Mouse (Mus musculus) kidney, adult 2 months (tissue): ENCODE results near the gene Rnd2. TPM values are rescaled to one million over a fixed set of nuclear protein-coding genes. Genes with fewer than 3 reads are reported as not detected.

Source experiments
- DNase-seq: peaks from one replicate; pipeline ENCODE4 v3.0.0; 2021
- H3K27ac ChIP-seq: fragments of 200-500 bp; 2 replicates; pipeline ENCODE4 v1.5.1; 2012; ENCODE audit warnings: low read depth, low read length, control low read depth, inconsistent platforms; ENCODE audit not compliant: insufficient read depth
- H3K27me3 ChIP-seq: fragments of 200-500 bp; replicated peaks from 2 replicates; pipeline ENCODE4 v1.6.1; 2012; ENCODE audit warnings: mild to moderate bottlenecking, moderate library complexity, low read length, inconsistent platforms; ENCODE audit not compliant: control insufficient read depth, insufficient read depth
- H3K36me3 ChIP-seq: fragments of 200-500 bp; 2 replicates; pipeline ENCODE4 v1.6.1; 2012; ENCODE audit warnings: mild to moderate bottlenecking, moderate library complexity, low read length, inconsistent platforms; ENCODE audit not compliant: control insufficient read depth, insufficient read depth
- H3K4me1 ChIP-seq: fragments of 200-500 bp; 2 replicates; pipeline ENCODE4 v1.6.1; 2011; ENCODE audit warnings: low read length; ENCODE audit not compliant: control insufficient read depth, insufficient read depth
- H3K4me3 ChIP-seq: fragments of 200-500 bp; 2 replicates; pipeline ENCODE4 v1.5.1; 2011; ENCODE audit warnings: mild to moderate bottlenecking, low read depth, low read length, control low read depth; ENCODE audit not compliant: insufficient read depth
- CTCF ChIP-seq: fragments of 200-500 bp; conservative IDR thresholded peaks from 2 replicates; pipeline ENCODE4 v1.5.1; 2011; ENCODE audit warnings: low read depth, mild to moderate bottlenecking, control low read depth, low read length, moderate library complexity, mixed read lengths; ENCODE audit not compliant: insufficient read depth, insufficient read length
- POLR2A ChIP-seq: fragments of 200-500 bp; IDR thresholded peaks from one replicate; pipeline ENCODE4 v1.6.1; 2011; ENCODE audit warnings: low read depth, low read length, control low read depth
- WGBS: fragments of 180-500 bp; shearing (Covaris S2); methylation state at CpG from one replicate; pipeline ENCODE4 v1.1.7; 2018; 5-methylcytosine and 5-hydroxymethylcytosine counted together
- polyA plus RNA-seq: library from polyadenylated mRNA; depleted of rRNA; stranded (reverse); fragments of >200 nt; gene quantifications from 2 replicates; pipeline ENCODE4 v1.2.3, GENCODE M21; 2012; rRNA removed

Gene Rnd2
- polyA plus RNA-seq, result 14.1 and 15.3 TPM in 2 replicates

GRCm38 (mm10) chr11:101464211-101465100 is at the start of gene Rnd2:
Rnd2 (plus strand) TSS chr11:101464999.
- Histone ChIP-seq H3K27ac (peak within 1 kb of the TSS; percentile 69), H3K36me3 (no peaks in the 10 kb centered on the region), H3K4me3 (peak within 1 kb of the TSS; percentile 56), H3K27me3 (no peaks in the 10 kb centered on the region), H3K4me1 (peaks cover 11% of the 10 kb centered on the region; the same call in 1 of the 2 replicates)
- DNase-seq, result peak; percentile 66
- 6% methylated on average over 12 of the region's 12 CpGs for WGBS
- no peak for TF ChIP-seq CTCF

- Histone ChIP-seq H3K4me1 (peaks cover 9% of the 10 kb centered on the region; the same call in 1 of the 2 replicates), H3K4me3 (no peak overlapping the region), H3K27ac (no peak overlapping the region), H3K27me3 (no peaks in the 10 kb centered on the region), H3K36me3 (peaks cover 2% of the 10 kb centered on the region; the same call in 1 of the 2 replicates)
- WGBS, result 75% methylated on average over 2 of the region's 2 CpGs
- no peak for DNase-seq
- TF ChIP-seq CTCF, result no peak
- no peak for TF ChIP-seq POLR2A
Measured at GRCm38 (mm10) chr11:101415306-101415705, 49.5 kb upstream of the Rnd2 start.

GRCm38 (mm10) chr11:101416433-101417100 is 48.2 kb upstream of the Rnd2 start:
- TF ChIP-seq CTCF, result no peak
- TF ChIP-seq POLR2A, result no peak
- 2% methylated on average over 11 of the region's 11 CpGs for WGBS
- Histone ChIP-seq H3K4me3 (peak overlapping the region; percentile 91), H3K27ac (no peak overlapping the region), H3K4me1 (peaks cover 9% of the 10 kb centered on the region; the same call in 1 of the 2 replicates), H3K27me3 (no peaks in the 10 kb centered on the region), H3K36me3 (no peaks in the 10 kb centered on the region)
- peak; percentile 25 for DNase-seq

- DNase-seq, result peak; percentile 92
- Histone ChIP-seq H3K36me3 (no peaks in the 10 kb centered on the region), H3K27me3 (no peaks in the 10 kb centered on the region), H3K4me1 (peaks cover 9% of the 10 kb centered on the region; the same call in 1 of the 2 replicates), H3K27ac (peak within 1 kb of the TSS; percentile 93), H3K4me3 (peak within 1 kb of the TSS; percentile 91)
- 0 out of 2 replicates have a peak, but pooled peaks have one; percentile 0 for TF ChIP-seq CTCF
- TF ChIP-seq POLR2A, result no peak
- under 1% methylated on average over 45 of the region's 45 CpGs for WGBS
Measured at GRCm38 (mm10) chr11:101417101-101417855, 47.5 kb upstream of the Rnd2 start, which contains the start of gene Aarsd1. Aarsd1 (minus strand) TSS chr11:101417615.

- no peak for DNase-seq
- 69% methylated on average over 6 of the region's 6 CpGs for WGBS
- H3K4me1 ChIP-seq, result peaks cover 12% of the 10 kb centered on the region
- no peaks in the 10 kb centered on the region for H3K27me3 ChIP-seq
- no peaks in the 10 kb centered on the region for H3K36me3 ChIP-seq
- H3K4me3 ChIP-seq, result no peak overlapping the region
- H3K27ac ChIP-seq, result no peak overlapping the region
- no peak for TF ChIP-seq CTCF
- TF ChIP-seq POLR2A, result no peak
Measured at GRCm38 (mm10) chr11:101418991-101419390, 45.8 kb upstream of the Rnd2 start.

GRCm38 (mm10) chr11:101419610-101420009 is 45.2 kb upstream of the Rnd2 start:
- Histone ChIP-seq H3K27ac (no peak overlapping the region), H3K36me3 (no peaks in the 10 kb centered on the region), H3K4me1 (peaks cover 16% of the 10 kb centered on the region), H3K4me3 (no peak overlapping the region), H3K27me3 (no peaks in the 10 kb centered on the region)
- DNase-seq, result no peak
- WGBS, result 49% methylated on average over 3 of the region's 3 CpGs
- TF ChIP-seq POLR2A, result no peak
- TF ChIP-seq CTCF, result no peak
